Mouse (Mus musculus) mouse trophoblast stem cell (cell line): ENCODE measurements at regions not wholly inside any gene's neighbourhood (a gene's known extent, or its start where the extent isn't known, plus 50 kb on each side); places are given as distances from the start of the nearest gene placed in this dataset.

Experiments used
- in situ Hi-C, 2 experiments: fragments of 300-500 bp; cut with MseI, MboI; formaldehyde crosslinking; loops; 2 replicates in 1 of 2; 3 replicates in 1 of 2; pipeline ENCODE4 v1.15.1; 2025

DNA sequence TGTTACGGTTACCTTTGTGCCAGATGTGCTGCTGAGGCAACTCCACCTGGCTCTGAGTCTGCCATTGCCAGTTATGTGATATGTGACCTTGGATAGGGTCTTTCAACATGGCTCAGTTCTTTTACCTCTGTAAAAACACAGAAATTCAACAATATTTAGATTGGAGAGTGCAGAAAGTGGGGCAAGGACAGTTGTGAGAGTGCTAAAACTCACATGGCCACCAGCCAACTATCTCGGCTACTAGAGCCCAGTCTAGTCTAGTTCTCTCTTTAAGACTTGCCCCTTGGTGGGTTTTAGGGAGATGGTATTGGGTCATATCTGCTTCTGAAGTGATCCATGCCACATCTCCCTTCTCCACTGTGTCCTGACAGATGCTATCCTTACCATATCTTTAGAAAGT, 233.0 kb downstream of the Phf14 start:
- in situ Hi-C loops = loop anchor here in 1 of 2 experiments (25.0 kb wide), 1 partner anchor 328 kb away; no protein-coding TSS in a partner anchor

DNA sequence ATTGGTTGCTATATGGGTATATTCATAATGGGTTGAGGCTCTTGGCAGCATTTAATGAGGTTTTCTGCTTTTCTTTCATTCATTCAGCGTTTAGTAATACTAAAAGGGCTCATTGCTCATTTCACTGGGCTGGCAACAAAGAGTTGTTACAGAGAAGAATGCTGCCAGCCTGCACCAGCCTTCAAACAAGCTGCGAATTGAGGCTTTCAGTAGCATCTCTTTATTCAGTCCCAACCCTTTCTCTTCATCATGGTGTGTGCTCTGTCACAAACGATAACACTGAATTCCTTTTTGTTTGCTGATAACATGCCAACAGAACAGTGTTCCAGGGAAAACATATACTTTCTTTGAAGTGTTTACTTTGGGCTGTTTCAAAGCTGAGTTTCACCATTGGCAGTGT, 237.6 kb downstream of the Phf14 start:
- in situ Hi-C loops = loop anchor here in 1 of 2 experiments (25.0 kb wide), 1 partner anchor 333 kb away; no protein-coding TSS in a partner anchor

DNA sequence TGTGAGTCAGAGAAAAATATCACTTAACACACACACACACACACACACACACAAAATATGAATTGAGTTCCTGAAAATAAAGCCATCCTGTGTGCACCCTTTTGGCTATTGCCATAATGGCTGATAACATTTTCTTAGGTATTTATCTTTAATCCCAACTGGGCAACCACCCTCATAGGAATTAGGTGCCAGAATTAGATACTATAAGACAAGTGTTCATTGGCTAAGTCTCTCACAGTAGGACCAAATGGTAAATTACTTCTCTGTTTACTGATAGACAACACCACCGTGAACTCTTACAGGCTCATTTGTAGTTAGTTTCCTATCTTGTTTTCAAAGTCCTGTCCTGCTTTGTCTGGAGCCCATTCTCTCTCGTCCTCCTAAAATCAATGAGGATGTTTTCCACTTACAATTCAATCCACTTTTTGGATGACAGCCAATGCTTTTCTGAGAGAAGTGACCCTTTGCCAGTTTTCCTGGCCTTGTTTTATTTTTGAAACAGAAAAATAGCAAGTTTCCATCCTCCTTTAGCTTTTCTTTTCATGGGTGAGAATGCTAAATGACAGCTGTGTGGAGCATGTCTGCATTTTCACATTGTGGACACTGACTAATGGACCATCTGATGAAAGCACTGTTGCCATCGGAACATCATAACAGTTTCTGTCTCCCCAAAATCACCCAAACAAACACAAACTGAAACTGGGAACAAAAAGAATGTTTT, 243.2 kb downstream of the Phf14 start:
- in situ Hi-C loops = no loop called here

DNA sequence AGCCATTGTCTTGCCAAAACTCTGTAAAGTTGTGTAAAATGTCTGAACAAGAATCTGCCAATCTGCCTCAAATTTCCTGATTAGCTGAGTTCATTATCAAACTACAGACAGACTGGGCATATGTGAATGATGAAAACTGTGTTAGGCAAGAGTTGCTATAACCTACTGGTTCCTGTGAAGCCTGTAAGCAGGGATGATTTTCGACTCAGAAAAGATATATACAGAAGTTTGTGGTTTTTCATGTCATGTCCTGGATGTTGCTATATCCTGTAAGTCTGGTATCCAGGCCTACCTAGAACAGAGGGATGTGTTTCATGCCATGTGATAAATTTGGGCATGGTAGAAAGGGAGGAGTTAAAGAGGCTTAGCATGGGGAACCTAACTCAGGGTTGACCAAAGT, 256.4 kb downstream of the Phf14 start:
- in situ Hi-C loops = no loop called here

DNA sequence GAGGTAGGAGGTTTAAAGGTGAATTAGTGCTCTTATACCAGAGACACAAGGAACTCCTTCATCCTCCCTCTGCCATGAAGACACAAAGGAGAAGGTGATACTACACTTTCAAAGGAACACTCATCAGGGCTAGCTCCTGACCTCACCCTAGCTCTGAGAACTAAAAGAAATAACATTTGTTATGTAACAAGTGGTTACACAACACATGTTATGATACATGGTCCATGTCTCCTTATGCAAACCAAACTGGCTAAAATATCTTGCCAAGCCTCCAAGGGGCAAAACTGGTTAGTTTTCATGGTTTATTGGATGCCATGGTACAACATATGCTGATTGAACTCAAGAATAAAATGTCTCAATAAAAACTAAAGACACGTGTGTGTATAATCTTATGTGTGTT, 260.9 kb downstream of the Phf14 start:
- in situ Hi-C loops = no loop called here

DNA sequence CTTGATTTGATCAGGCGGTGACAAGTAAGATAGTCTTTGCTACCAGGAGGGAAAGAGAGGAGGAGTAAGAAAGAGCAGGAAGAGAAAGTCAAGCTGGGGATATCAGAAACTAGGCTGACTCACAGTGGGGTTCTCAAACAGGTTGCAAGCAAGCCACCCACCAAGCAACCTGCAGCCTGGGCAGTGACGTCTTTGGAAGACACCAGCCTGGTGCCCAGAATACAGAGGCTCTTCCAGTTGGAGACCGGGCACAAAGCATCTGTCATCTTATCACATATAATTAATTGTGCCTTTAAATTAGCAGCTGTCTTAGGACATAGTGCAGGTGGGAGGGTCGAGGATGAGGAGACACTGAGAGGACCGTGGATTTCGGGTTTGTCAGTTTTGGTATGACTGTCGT, 261.8 kb downstream of the Phf14 start:
- in situ Hi-C loops = no loop called here

DNA sequence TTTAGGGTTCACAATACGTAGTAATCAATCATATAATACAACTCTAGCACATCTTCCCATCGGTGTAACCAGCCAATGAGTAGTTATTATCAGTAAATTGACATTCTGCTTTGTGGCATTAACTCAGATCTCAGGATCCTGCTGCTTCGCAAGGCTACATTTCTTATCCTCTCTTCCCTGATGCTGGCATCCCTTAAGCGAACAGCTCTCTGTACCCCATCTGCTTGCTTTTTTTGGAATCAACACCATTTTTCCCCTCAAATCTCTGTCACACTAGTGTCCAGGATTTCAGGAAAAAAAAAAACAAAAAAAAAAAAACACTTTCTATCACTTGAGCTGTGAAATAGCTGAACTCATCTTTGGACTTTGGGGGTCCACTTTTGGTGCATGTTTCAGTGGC, 263.1 kb downstream of the Phf14 start:
- in situ Hi-C loops = no loop called here

DNA sequence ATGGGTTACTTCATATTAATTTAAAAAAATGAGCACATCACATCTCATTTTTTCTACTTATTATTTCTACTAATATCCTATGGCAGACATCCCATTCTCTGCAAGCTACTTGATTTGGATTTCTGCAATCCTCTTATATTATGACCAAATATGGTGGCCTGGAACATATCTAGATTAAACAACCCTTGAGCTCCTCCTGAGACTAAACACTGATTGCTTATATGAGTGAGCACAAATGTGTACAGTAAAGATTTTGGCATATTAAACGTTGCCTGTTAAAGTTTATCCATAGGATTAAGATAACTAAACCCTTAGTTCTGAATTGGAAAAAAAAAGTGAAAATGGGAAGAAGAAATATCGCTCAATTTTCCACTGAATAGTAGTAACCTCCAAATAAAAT, 263.6 kb downstream of the Phf14 start:
- in situ Hi-C loops = no loop called here

DNA sequence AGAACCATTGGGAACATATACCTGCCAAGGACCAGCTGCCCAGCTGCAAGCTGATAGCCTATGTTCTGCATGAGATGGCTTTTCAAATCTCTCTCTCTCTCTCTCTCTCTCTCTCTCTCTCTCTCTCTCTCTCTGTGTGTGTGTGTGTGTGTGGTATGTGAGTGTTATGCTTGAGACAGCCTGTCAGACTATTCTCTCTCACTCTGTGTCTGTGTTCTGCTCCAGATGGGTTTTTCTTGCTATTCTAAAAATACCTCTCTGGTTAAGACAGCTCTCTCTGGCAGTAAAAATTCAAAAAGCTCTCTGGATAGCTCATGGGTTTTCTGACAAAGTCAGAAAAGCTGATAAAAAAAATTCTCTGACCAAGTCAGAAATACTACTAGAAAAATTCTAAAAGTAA, 270.4 kb downstream of the Phf14 start:
- in situ Hi-C loops = no loop called here

DNA sequence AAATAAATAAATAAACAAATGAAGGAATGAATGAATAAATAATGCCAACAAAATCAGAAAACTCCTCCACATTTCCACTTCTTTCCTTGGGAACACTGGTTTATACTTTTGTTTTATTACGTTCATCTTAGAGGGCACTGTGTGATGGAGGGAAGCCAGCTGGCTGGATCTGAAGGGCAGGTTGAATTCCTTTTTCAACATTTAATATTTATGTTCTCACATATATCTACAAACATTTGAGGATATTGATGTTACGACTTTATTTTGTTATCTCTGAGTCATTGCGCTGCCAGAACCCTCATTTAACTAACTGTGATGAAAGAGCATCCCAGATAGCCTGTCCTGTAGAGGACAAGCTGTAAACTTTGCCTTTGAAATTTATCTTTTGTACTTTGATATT, 273.3 kb downstream of the Phf14 start:
- in situ Hi-C loops = no loop called here

DNA sequence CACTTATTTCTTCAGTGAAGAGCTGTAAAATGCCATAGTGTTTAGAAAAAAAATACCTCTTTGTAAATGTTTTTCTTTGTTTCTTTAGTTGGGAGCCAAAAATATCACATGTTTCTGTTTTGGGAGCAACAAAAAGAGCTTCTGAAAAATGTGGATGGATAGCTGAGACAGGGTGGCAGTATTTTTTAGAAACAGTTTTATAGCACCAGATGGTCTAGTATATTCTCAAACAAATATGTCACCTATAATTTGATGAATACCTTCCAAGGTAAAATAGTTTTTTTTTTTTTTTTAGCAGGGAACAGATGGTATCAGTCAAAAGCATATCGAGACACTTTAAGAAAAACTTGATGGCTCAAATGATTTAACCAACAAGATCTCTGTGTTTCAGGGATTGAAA, 302.6 kb downstream of the Phf14 start:
- in situ Hi-C loops = no loop called here

DNA sequence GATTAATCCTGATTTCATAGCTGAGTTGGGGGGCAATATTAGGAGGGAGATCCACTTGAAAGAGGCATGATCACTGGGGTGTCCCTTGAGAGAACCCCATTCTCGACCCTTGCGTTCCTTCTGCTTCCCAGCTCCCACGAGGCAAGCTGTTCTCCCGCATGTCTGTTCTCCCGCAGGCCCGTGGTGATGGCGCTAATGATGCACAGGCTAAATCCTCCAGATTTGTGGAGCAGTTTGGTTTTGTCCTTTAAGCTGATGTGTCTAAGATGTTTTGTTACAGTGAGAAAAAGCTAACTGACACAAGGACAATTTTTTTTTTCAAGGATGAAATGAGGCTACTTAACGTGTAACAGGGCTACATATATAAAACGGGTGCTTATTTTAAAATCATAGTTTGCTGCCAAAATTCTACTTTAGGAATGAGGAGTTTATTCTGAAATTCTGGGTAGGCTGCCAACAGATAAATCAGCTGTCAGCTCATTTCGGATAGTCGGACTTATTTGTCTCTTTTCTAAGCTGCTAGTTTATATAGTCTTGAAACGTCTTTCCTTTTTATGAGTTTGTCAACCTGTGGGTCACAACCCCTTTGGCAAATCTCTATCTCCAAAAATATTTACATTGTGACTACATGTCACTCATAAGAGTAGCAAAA, 307.0 kb downstream of the Phf14 start:
- in situ Hi-C loops = no loop called here

DNA sequence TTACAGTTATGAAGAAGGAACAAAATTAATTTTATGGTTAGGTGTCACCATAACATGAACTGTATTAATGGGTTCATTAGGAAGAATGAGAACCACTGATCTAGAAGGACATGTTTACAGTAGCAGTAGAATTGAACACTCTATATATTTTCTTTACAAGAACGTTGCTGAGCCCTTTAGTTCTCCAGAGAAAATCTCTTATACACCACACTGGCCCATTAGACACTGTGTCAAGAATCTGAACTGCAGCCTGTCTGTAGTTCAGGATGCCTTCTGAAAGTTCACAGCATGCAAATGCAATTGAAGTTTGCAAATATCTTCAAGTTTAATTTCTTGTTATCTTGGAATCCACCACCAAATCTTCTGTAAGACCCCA, 307.6 kb downstream of the Phf14 start:
- in situ Hi-C loops = no loop called here

DNA sequence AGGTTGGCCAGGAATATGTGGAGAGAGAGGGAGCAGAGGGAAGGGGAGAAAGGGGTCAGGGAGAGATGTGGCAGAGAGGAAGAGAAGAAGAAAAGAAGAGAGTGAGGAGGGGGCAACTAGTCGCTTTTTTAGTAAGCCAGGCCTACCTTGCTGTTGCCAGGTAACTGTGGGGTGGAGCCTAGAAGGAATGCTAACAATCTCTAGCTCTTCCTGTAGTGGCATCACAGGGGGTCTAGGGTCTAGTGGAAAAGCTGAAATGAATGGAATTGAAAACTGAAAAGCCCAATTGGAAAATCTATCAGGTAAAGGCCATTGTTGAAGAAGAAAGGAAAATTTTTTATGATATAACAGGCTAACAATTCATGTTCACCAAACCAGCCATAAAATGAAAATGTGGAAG, 336.5 kb downstream of the Phf14 start:
- in situ Hi-C loops = no loop called here

DNA sequence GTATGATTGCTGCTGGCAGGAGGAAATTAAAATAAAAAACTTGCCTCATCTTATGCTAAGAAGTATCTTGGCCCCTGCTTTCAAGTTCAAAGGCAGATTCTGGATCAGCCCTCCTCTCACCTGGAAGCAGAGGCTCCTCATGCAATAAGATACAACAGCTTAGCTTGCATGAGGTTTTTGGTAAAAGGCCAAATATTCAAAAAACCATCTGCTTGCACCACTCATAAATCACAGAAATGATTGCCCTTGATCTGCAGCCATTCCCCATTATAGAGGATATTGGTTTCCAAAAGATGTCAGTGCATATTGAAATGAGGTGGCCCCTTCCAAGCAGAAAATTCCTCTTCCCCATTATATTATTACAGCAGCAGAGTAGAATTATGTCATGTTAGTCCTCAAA, 340.4 kb downstream of the Phf14 start:
- in situ Hi-C loops = no loop called here

DNA sequence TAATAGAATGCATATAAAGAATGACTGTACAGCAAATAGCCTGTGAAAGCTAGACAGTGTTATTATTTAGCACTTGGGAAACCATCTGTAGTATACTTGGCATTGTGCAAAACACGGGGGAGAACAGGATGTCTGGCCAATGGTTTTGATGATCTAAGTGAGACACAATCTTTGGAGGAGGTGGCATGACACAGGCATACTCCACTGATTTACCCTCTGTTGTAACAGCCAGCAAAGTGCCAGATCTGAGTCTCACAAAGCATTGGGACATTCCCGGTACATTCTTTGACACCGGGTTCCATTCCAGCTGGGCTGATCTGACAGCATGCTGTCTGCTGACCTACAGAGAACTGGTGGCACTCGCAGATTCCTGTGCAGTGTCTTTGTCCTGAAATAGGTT, 341.0 kb downstream of the Phf14 start:
- in situ Hi-C loops = no loop called here

DNA sequence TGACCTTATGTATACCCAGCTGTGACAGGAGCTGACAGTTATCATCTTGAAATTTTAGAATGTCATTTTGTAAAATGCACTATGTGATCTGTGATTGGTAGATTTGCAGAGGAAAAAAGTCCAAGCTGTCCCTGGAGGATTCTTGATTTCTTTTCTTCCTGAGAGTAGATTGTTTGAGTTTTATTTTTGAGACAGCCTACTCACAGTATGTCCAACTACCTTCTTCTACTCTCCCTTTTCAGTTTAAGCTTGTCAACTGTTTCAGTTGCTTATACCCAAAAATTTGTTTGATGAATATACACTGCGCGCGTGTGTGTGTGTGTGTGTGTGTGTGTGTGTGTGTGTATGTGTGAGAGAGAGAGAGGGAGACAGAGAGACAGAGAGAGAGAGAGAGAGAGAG, 346.9 kb downstream of the Phf14 start:
- in situ Hi-C loops = no loop called here

DNA sequence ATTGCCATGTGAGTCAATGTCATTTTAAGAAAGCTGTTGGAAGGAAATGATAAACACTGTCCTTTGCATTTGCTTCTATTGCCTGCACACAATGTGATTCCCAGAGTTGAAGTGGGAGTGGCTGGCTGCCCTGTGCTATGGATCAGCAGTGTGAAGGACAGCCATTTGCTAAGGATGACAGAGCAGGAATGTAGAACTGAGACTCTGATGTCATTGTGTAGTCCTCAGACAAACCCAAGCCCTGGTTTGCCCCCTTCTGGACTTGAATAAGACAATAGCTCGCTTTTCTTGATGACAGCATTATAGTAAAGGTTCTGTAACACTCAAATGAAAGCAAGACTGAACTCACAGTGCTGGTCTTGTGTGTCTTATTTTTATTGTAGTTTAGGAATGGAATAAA, 347.8 kb downstream of the Phf14 start:
- in situ Hi-C loops = no loop called here

DNA sequence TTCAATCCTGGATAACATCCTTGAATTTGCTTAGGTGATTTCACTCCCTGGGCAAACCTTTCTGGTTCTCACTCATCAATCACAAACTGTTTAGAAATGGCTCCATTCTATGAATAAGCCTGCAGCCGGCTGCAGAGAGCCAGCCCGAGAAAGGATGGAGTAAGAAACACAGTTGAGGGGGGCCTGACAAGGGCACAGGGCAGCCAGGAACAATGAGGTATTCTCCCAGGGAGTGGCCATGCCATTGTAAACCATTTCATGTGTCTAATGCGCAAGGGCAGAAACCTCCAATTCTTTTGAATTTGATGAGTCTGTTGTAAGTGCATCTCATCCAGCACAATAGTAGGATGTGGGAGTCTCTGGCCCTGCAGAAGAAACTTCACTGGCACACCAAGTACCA, 350.7 kb downstream of the Phf14 start:
- in situ Hi-C loops = no loop called here

DNA sequence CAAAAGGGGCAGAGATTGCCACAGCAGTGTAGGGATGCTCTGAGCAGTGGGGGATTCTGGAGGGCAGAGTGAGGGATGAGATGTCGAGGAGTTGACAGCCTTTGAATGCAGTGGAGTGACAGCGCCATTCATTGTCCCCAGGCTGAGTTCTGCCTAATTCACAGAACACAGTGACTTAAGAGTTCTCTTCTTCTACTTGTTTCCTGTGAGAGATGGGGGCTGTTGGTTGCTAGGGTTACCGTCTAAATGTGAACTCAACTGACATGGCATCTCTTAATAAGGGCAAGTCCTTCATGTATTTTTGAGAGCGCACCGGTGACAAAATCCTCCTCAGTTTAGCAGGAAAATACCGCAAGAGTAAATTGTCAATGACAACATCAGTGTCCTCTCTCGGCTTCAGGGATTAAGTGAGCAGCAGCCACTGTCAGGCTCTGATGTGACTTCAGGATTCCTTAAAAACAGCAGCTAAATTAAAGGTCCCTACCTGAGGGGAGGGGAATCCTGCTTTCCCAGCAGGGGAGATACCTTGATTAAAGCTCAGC, 351.4 kb downstream of the Phf14 start:
- in situ Hi-C loops = no loop called here

DNA sequence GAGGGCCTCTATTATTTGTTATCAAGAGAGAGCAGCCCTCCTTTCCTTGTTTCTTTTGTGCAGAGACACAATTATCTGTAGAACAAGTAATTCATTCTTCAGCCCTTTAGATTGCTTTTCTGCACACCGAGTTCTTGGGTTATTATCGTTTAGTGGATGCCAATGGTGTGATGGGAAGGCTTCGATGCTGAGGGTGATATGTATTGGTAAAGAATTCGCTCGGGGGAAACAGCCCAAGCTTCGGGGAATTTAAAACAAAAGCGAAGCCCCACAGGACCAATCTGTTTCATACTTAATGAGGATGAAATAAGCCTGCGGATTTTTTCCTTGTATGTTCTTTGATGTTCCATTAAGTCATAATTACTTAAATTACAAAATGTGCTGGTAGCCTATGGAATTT, 352.0 kb downstream of the Phf14 start:
- in situ Hi-C loops = loop anchor here in 1 of 2 experiments (10.0 kb wide), 1 partner anchor 465 kb away; no protein-coding TSS in a partner anchor

DNA sequence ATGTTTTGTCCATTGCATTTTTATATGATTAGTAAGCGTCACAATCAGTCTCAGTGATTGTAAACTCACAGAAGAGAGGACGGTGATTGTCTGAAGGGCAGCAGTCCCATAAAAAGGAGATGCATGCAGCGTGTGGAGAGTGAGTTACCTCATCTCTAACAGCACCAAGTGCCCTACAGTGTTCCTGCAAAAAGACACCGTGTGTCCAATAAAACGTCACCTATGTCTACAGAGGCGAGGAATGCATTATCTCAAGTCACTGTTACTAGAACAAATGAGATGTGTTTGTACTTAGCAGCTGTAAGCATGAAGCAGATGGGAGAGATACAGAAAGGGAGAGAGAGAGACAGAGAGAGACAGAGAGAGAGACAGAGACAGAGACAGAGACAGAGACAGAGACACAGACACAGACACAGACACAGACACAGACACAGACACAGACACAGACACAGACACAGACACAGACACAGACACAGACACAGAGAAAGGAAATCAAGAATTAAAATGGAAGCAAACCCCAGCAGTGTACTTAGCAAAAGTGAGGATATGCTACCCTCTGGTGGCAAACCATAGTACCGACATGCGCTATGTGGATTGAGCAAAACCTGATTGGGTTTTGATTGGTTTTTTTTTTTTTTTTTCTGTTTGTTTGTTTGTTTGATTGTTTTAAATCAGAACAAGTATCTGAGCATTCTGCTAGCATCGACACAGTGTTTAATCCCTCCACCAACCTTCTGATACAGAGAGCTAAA, 352.9 kb downstream of the Phf14 start:
- in situ Hi-C loops = loop anchor here in 1 of 2 experiments (10.0 kb wide), 1 partner anchor 466 kb away; no protein-coding TSS in a partner anchor
